Mouse (Mus musculus): Measurements from ENCODE around the gene Clnk. TPM values are rescaled to one million over a fixed set of nuclear protein-coding genes. Genes with fewer than 3 reads are reported as not detected.

Clnk gene
- total and polyA plus RNA-seq, 3 experiments = not detected

- Histone ChIP-seq H3K9me3 (replicated peaks; ENCODE audit: insufficient read depth, low read length) (no peaks in the 10 kb centered on the region), H3K79me2 (ENCODE audit: control insufficient read depth, insufficient read depth, low read length, poor library complexity) (no peaks in the 10 kb centered on the region), H3K27ac (ENCODE audit: control insufficient read depth, low read depth, low read length) (no peak overlapping the region), H3K27me3 (ENCODE audit: control insufficient read depth in 1 of 2, insufficient read depth in 2 of 2, low read length in 2 of 2) (no peaks in the 10 kb centered on the region), H3K4me1 (ENCODE audit: control insufficient read depth in 1 of 2, insufficient read depth in 2 of 2, low read length in 2 of 2) (no peaks in the 10 kb centered on the region), H3K36me3 (ENCODE audit: control insufficient read depth in 1 of 2, insufficient read depth in 2 of 2, low read length in 2 of 2) (no peaks in the 10 kb centered on the region), H3K4me3 (ENCODE audit: control insufficient read depth in 1 of 2, insufficient read depth in 1 of 2, low read depth in 2 of 2, low read length in 2 of 2) (no peak overlapping the region), H3K9ac (ENCODE audit: control insufficient read depth, low read depth, low read length, poor library complexity, severe bottlenecking) (no peak overlapping the region)
- no peak for TF ChIP-seq MEF2A (IDR thresholded peaks at IDR 0.05; ENCODE audit: extremely low read depth, insufficient replicate concordance, low read depth, low read length, poor library complexity, severe bottlenecking)
- no peak for TF ChIP-seq E2F4 (IDR thresholded peaks at IDR 0.05; ENCODE audit: borderline replicate concordance, low read depth, low read length)
- no peak for TF ChIP-seq ZNF384 (IDR thresholded peaks at IDR 0.05; ENCODE audit: low read depth, low read length)
- TF ChIP-seq POLR2A (IDR thresholded peaks at IDR 0.05; ENCODE audit: control insufficient read depth in 1 of 2, insufficient read depth in 1 of 2, low read depth in 1 of 2, low read length in 2 of 2, poor library complexity in 1 of 2) = no peak
- TF ChIP-seq TBP (IDR thresholded peaks at IDR 0.05; ENCODE audit: low read depth, low read length) = no peak
- no peak for TF ChIP-seq NELFE (IDR thresholded peaks at IDR 0.05; ENCODE audit: low read depth, low read length)
- no peak for TF ChIP-seq MAFK (IDR thresholded peaks at IDR 0.05; ENCODE audit: borderline replicate concordance, low read depth, low read length)
- no peak for TF ChIP-seq CTCF (IDR thresholded peaks at IDR 0.05 in 2 of 3, conservative IDR thresholded peaks at IDR 0.05 in 1 of 3; ENCODE audit: control insufficient read depth in 1 of 3, insufficient read depth in 1 of 3, low read depth in 2 of 3, low read length in 3 of 3, poor library complexity in 1 of 3, severe bottlenecking in 1 of 3)
- no peak for TF ChIP-seq TAL1 (IDR thresholded peaks at IDR 0.05; ENCODE audit: low read length)
- no peak for TF ChIP-seq ZC3H11A (IDR thresholded peaks at IDR 0.05; ENCODE audit: low read depth, low read length)
- no peak for DNase-seq (ENCODE audit: low read depth, low spot score)
These were observed 88.6 kb downstream of the Clnk start for GRCm38 (mm10) chr5:38787851-38788520.

- H3K36me3 ChIP-seq (ENCODE audit: control insufficient read depth in 1 of 2, insufficient read depth in 2 of 2, low read length in 2 of 2) = no peaks in the 10 kb centered on the region
- H3K27me3 ChIP-seq (ENCODE audit: control insufficient read depth in 1 of 2, insufficient read depth in 2 of 2, low read length in 2 of 2) = no peaks in the 10 kb centered on the region
- TF ChIP-seq MYB (IDR thresholded peaks at IDR 0.05; ENCODE audit: low read depth, low read length) = no peak
- no peak for TF ChIP-seq SMC3 (IDR thresholded peaks at IDR 0.05; ENCODE audit: low read depth, low read length)
- TF ChIP-seq USF2 (IDR thresholded peaks at IDR 0.05; ENCODE audit: borderline replicate concordance in 1 of 2, insufficient read depth in 1 of 2, low read depth in 1 of 2, low read length in 2 of 2) = no peak
- no peak for TF ChIP-seq CHD2 (IDR thresholded peaks at IDR 0.05; ENCODE audit: low read length)
- TF ChIP-seq NELFE (IDR thresholded peaks at IDR 0.05; ENCODE audit: low read depth, low read length) = no peak
- no peak for TF ChIP-seq GABPA (IDR thresholded peaks at IDR 0.05; ENCODE audit: low read depth, low read length)
- no peak for TF ChIP-seq POLR2AphosphoS2 (IDR thresholded peaks at IDR 0.05; ENCODE audit: low read length)
- TF ChIP-seq ETS1 (IDR thresholded peaks at IDR 0.05; ENCODE audit: low read depth, low read length) = no peak
- no peak overlapping the region for H3K9ac ChIP-seq (ENCODE audit: control insufficient read depth, low read depth, low read length, poor library complexity, severe bottlenecking)
- DNase-seq (ENCODE audit: low read depth, low spot score) = no peak
- H3K27ac ChIP-seq (ENCODE audit: control insufficient read depth, low read depth, low read length) = no peak overlapping the region
- no peak overlapping the region for H3K4me3 ChIP-seq (ENCODE audit: control insufficient read depth in 1 of 2, insufficient read depth in 1 of 2, low read depth in 2 of 2, low read length in 2 of 2)
- H3K79me2 ChIP-seq (ENCODE audit: control insufficient read depth, insufficient read depth, low read length, poor library complexity) = no peaks in the 10 kb centered on the region
- H3K4me1 ChIP-seq (ENCODE audit: control insufficient read depth in 1 of 2, insufficient read depth in 2 of 2, low read length in 2 of 2) = no peaks in the 10 kb centered on the region
- no peaks in the 10 kb centered on the region for H3K9me3 ChIP-seq (replicated peaks; ENCODE audit: insufficient read depth, low read length)
These were observed 90.5 kb downstream of the Clnk start for GRCm38 (mm10) chr5:38786126-38786525.

All from MEL (cell line).